Mouse (Mus musculus) heart, embryonic 12.5 days (tissue): ENCODE data around the gene Tufm. TPM values are rescaled to one million over a fixed set of nuclear protein-coding genes. Genes with fewer than 3 reads are reported as not detected.

Experiments
- ATAC-seq: fragments of 200-750 bp; cut with Nextera tagmentation; 2 replicates; pipeline ENCODE4 v1.8.0; 2017; ENCODE audit warnings: moderate TSS enrichment, moderate library complexity; ENCODE audit not compliant: insufficient number of reproducible peaks, low FRiP score
- H3K27ac ChIP-seq: fragments of 300-500 bp; sonication (generic); 2 replicates; pipeline ENCODE4 v1.5.1; 2016; ENCODE audit warnings: mild to moderate bottlenecking, moderate library complexity; ENCODE audit not compliant: poor library complexity, severe bottlenecking
- H3K27me3 ChIP-seq: fragments of 300-500 bp; sonication (generic); replicated peaks from 2 replicates; pipeline ENCODE4 v1.6.1; 2016; ENCODE audit warnings: mild to moderate bottlenecking, moderate library complexity
- H3K36me3 ChIP-seq: fragments of 300-500 bp; sonication (generic); 2 replicates; pipeline ENCODE4 v1.6.1; 2016; ENCODE audit warnings: mild to moderate bottlenecking, moderate library complexity
- H3K4me1 ChIP-seq: fragments of 300-500 bp; sonication (generic); replicated peaks from 2 replicates; pipeline ENCODE4 v1.6.1; 2016; ENCODE audit warnings: mild to moderate bottlenecking
- H3K4me2 ChIP-seq: fragments of 300-500 bp; sonication (generic); 2 replicates; pipeline ENCODE4 v1.6.1; 2016; ENCODE audit warnings: mild to moderate bottlenecking, moderate library complexity
- H3K4me3 ChIP-seq: fragments of 300-500 bp; sonication (generic); 2 replicates; pipeline ENCODE4 v1.5.1; 2016; ENCODE audit warnings: mild to moderate bottlenecking
- H3K9ac ChIP-seq: fragments of 300-500 bp; sonication (generic); 2 replicates; pipeline ENCODE4 v1.6.1; 2016; ENCODE audit warnings: mild to moderate bottlenecking, moderate library complexity
- H3K9me3 ChIP-seq: fragments of 300-500 bp; sonication (generic); replicated peaks from 2 replicates; pipeline ENCODE4 v1.6.1; 2016; ENCODE audit warnings: mild to moderate bottlenecking, moderate library complexity
- WGBS: fragments of 180-500 bp; shearing (Covaris S2); methylation state at CpG from one replicate; pipeline ENCODE4 v1.1.7; 2016; 5-methylcytosine and 5-hydroxymethylcytosine counted together
- polyA plus RNA-seq: library from polyadenylated mRNA; unstranded; fragments of >200 nt; fragmentation: Nextera tagmentation; extraction: Ambion mirVana; gene quantifications from 2 replicates; pipeline ENCODE4 v1.2.1, GENCODE M21; 2016

The Tufm gene
- 167 and 168 TPM in 2 replicates for polyA plus RNA-seq

- Histone ChIP-seq H3K9ac (peak within 1 kb of the TSS; percentile 87), H3K36me3 (peaks cover 34% of the 10 kb centered on the region), H3K4me2 (peak within 1 kb of the TSS; percentile 99), H3K4me3 (peak within 1 kb of the TSS; percentile 85), H3K27ac (peak within 1 kb of the TSS; percentile 73), H3K4me1 (peaks cover 13% of the 10 kb centered on the region), H3K27me3 (no peaks in the 10 kb centered on the region), H3K9me3 (no peaks in the 10 kb centered on the region)
- WGBS, result under 1% methylated on average over 32 of the region's 32 CpGs
- peak; percentile 86 for ATAC-seq
Measured at GRCm38 (mm10) chr7:126487052-126487483, at the start of gene Tufm. Gene Tufm, plus strand, starts transcription at chr7:126487361.

DNA sequence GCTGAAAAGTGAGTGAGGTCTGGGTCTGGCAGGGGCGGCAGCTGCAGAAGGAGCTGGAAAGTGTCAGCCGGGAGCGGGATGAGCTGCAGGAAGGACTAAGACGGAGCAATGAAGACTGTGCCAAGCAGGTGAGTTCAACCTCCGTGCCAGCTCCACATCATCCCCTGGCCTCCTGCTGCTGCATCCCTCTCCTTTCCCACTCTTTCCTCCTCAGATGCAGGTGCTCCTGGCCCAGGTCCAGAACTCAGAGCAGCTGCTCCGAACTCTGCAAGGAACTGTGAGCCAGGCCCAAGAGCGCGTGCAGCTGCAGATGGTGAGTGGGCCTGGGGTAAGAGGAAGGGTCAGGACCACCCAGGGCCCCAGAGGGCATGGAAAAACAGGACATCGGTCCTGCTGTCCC is 47.0 kb upstream of the Tufm start:
- WGBS, result 90% methylated on average over 9 of the region's 9 CpGs
- Histone ChIP-seq H3K4me1 (no peaks in the 10 kb centered on the region), H3K9me3 (no peaks in the 10 kb centered on the region), H3K27ac (no peak overlapping the region), H3K36me3 (peaks cover 70% of the 10 kb centered on the region), H3K4me3 (no peak overlapping the region), H3K4me2 (no peak overlapping the region), H3K9ac (no peak overlapping the region), H3K27me3 (no peaks in the 10 kb centered on the region)
- 0 out of 2 replicates have a peak, but pooled peaks have one; percentile 33 for ATAC-seq

DNA sequence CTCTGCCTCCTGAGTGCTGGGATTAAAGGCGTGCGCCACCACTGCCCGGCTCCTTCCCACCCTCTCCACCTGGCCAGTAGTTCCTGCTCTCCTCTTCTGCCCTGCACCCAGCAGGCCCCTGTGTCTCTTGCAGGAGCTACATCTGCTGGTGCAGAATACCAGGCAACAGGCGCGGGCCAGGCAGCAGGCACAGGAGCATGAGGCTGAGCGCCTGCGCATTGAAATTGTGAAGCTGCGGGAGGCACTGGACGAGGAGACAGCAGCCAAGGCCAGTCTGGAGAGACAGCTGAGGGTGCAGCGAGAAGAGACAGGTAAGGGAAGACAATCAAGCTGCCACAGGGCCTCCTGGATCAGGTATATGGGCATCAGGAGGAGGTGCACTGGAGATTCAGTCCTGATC is 43.2 kb upstream of the Tufm start:
- Histone ChIP-seq H3K4me1 (no peaks in the 10 kb centered on the region), H3K27ac (no peak overlapping the region), H3K4me3 (no peak overlapping the region), H3K4me2 (no peak overlapping the region), H3K9ac (peak overlapping the region; percentile 31; the same call in 1 of the 2 replicates), H3K36me3 (peaks cover 80% of the 10 kb centered on the region), H3K9me3 (no peaks in the 10 kb centered on the region), H3K27me3 (no peaks in the 10 kb centered on the region)
- no peak for ATAC-seq
- 90% methylated on average over 10 of the region's 10 CpGs for WGBS

- Histone ChIP-seq H3K4me3 (no peak overlapping the region), H3K4me2 (no peak overlapping the region), H3K9ac (no peak overlapping the region), H3K4me1 (no peaks in the 10 kb centered on the region), H3K36me3 (peaks cover 78% of the 10 kb centered on the region), H3K27me3 (no peaks in the 10 kb centered on the region), H3K9me3 (no peaks in the 10 kb centered on the region), H3K27ac (no peak overlapping the region)
- no peak for ATAC-seq
- 84% methylated on average over 9 of the region's 9 CpGs for WGBS
Measured at GRCm38 (mm10) chr7:126444536-126444935, 42.6 kb upstream of the Tufm start.

- Histone ChIP-seq H3K27me3 (no peaks in the 10 kb centered on the region), H3K36me3 (peaks cover 71% of the 10 kb centered on the region), H3K4me2 (no peak overlapping the region), H3K27ac (no peak overlapping the region), H3K9me3 (no peaks in the 10 kb centered on the region), H3K4me3 (no peak overlapping the region), H3K9ac (no peak overlapping the region), H3K4me1 (no peaks in the 10 kb centered on the region)
- WGBS, result 88% methylated on average over 15 of the region's 15 CpGs
- no peak for ATAC-seq
Measured at GRCm38 (mm10) chr7:126445104-126445815, 41.9 kb upstream of the Tufm start.

GRCm38 (mm10) chr7:126446217-126446616 is 40.9 kb upstream of the Tufm start:
- Histone ChIP-seq H3K36me3 (peaks cover 64% of the 10 kb centered on the region), H3K4me1 (no peaks in the 10 kb centered on the region), H3K9ac (no peak overlapping the region), H3K4me3 (no peak overlapping the region), H3K4me2 (no peak overlapping the region), H3K27me3 (no peaks in the 10 kb centered on the region), H3K27ac (no peak overlapping the region), H3K9me3 (no peaks in the 10 kb centered on the region)
- no peak for ATAC-seq
- WGBS, result 86% methylated on average over 21 of the region's 21 CpGs

GRCm38 (mm10) chr7:126448481-126448880 is 38.7 kb upstream of the Tufm start:
- WGBS, result 87% methylated on average over 19 of the region's 19 CpGs
- H3K4me2 ChIP-seq, result no peak overlapping the region
- no peaks in the 10 kb centered on the region for H3K27me3 ChIP-seq
- H3K36me3 ChIP-seq, result peaks cover 44% of the 10 kb centered on the region
- ATAC-seq, result no peak
- no peaks in the 10 kb centered on the region for H3K9me3 ChIP-seq
- H3K4me1 ChIP-seq, result no peaks in the 10 kb centered on the region
- H3K9ac ChIP-seq, result no peak overlapping the region
- H3K4me3 ChIP-seq, result no peak overlapping the region
- H3K27ac ChIP-seq, result no peak overlapping the region

DNA sequence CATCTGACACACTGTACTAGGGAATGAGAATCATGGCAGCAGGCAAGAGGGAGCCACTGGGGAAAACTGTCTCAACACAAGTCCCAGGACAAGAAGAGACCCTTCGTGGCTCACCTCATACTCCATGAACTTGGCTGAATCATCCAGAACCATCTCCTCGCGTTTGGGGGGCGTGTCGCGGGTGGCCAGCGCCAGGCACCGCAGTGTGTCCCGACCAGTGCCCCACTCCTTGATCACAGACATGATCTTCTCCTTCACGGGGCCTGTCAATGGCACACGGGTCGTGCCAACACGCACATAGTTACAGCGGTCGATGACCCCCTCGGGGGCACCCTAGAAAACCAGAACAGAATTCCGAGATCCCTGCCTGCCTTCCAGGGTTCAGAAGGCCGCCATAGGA is 37.2 kb upstream of the Tufm start:
- Histone ChIP-seq H3K27me3 (no peaks in the 10 kb centered on the region), H3K36me3 (peaks cover 31% of the 10 kb centered on the region), H3K4me1 (no peaks in the 10 kb centered on the region), H3K9me3 (no peaks in the 10 kb centered on the region), H3K4me2 (no peak overlapping the region), H3K27ac (no peak overlapping the region), H3K9ac (no peak overlapping the region), H3K4me3 (no peak overlapping the region)
- ATAC-seq, result no peak
- 90% methylated on average over 18 of the region's 18 CpGs for WGBS

GRCm38 (mm10) chr7:126450641-126451040 is 36.5 kb upstream of the Tufm start:
- no peak for ATAC-seq

DNA sequence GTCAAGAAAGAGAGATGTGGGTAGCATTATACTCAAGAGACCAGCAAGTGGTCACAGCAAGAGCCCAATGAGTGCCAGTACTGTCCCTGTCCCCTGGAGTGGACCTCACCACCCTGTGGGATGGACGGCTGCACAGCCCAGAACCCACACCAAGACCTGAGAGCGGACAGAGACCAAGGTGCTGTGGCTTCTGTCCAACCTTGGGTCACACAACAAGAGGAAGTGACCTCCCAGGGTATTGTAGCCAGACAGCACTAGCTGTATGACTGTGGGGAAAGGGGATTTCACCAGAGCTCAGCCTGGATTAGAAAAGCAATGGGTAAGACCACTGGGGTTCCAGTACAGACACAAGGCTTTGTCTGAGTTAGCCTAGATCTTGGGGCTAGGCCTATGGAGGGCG is 34.9 kb upstream of the Tufm start:
- no peak overlapping the region for H3K27ac ChIP-seq
- H3K4me3 ChIP-seq, result no peak overlapping the region
- ATAC-seq, result no peak
- peaks cover 8% of the 10 kb centered on the region; the same call in 1 of the 2 replicates for H3K36me3 ChIP-seq
- H3K4me1 ChIP-seq, result no peaks in the 10 kb centered on the region
- no peaks in the 10 kb centered on the region for H3K27me3 ChIP-seq
- no peaks in the 10 kb centered on the region for H3K9me3 ChIP-seq
- no peak overlapping the region for H3K4me2 ChIP-seq
- no peak overlapping the region for H3K9ac ChIP-seq
- WGBS, result 82% methylated on average over 3 of the region's 3 CpGs

More at GRCm38 (mm10) chr7:126450641-126451040, 36.5 kb upstream of the Tufm start:
- Histone ChIP-seq H3K36me3 (peaks cover 24% of the 10 kb centered on the region), H3K4me2 (no peak overlapping the region), H3K9ac (no peak overlapping the region), H3K27ac (no peak overlapping the region), H3K4me1 (no peaks in the 10 kb centered on the region), H3K4me3 (no peak overlapping the region), H3K9me3 (no peaks in the 10 kb centered on the region), H3K27me3 (no peaks in the 10 kb centered on the region)
- 82% methylated on average over 6 of the region's 6 CpGs for WGBS

DNA sequence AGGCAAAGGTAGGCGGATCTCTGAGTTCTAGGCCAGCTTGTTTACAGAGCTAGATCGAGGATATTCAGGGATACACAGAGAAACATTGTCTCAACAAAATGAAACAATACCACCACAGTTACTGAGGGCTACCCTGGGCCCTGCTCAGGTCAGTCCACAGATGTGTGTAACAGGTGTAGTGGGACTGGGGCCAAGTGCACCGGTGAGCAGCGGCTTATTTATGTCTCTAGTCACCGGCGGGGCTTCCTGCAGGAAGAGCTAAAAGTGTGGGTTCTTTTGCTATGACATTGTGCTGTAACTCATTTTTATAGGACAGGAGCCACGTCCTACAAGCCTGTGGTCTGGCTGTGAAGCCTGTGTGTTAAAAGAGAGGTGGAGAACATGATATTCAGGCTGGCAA is 33.3 kb upstream of the Tufm start:
- WGBS, result 77% methylated on average over 7 of the region's 7 CpGs
- no peaks in the 10 kb centered on the region for H3K36me3 ChIP-seq
- ATAC-seq, result no peak
- no peak overlapping the region for H3K4me3 ChIP-seq
- no peaks in the 10 kb centered on the region for H3K9me3 ChIP-seq
- H3K27me3 ChIP-seq, result no peaks in the 10 kb centered on the region
- H3K27ac ChIP-seq, result no peak overlapping the region
- no peak overlapping the region for H3K4me2 ChIP-seq
- H3K4me1 ChIP-seq, result peaks cover 10% of the 10 kb centered on the region
- no peak overlapping the region for H3K9ac ChIP-seq

GRCm38 (mm10) chr7:126455242-126455641 is 31.9 kb upstream of the Tufm start:
- Histone ChIP-seq H3K27ac (no peak overlapping the region), H3K4me3 (no peak overlapping the region), H3K27me3 (no peaks in the 10 kb centered on the region), H3K9me3 (no peaks in the 10 kb centered on the region), H3K36me3 (no peaks in the 10 kb centered on the region), H3K4me2 (no peak overlapping the region), H3K9ac (no peak overlapping the region), H3K4me1 (peaks cover 16% of the 10 kb centered on the region)
- ATAC-seq, result no peak
- 79% methylated on average over 2 of the region's 2 CpGs for WGBS
